Mouse (Mus musculus) frontal cortex, postnatal 25 days (tissue): ENCODE results near the gene Dnah7a.
A peak's percentile ranks its signal among the peaks of the same experiment; 100 is the strongest.
"Not testable (repeated sequence)": the region's sequence is repeated elsewhere in the genome, so short reads cannot be mapped to it uniquely, and the experiment has no call there.

Experiments
- DNase-seq, 2 experiments: peaks; one replicate each; pipeline ENCODE4 v3.0.0; 2022; ENCODE audit warnings: low spot score in 2 of 2

Dnah7a gene

GRCm38 (mm10) chr1:53704164-53704563, 2.4 kb downstream of the Dnah7a start:
- no peak for DNase-seq

GRCm38 (mm10) chr1:53664268-53664667, 42.3 kb downstream of the Dnah7a start:
- not testable (repeated sequence) for DNase-seq

GRCm38 (mm10) chr1:53639865-53640794, 66.5 kb downstream of the Dnah7a start:
- no peak for DNase-seq

- DNase-seq, result not testable (repeated sequence)
Measured at GRCm38 (mm10) chr1:53635641-53636040, 70.9 kb downstream of the Dnah7a start.

- not testable (repeated sequence) for DNase-seq
Measured at GRCm38 (mm10) chr1:53632040-53632439, 74.5 kb downstream of the Dnah7a start.

- DNase-seq, result no peak
Measured at GRCm38 (mm10) chr1:53630011-53630410, 76.6 kb downstream of the Dnah7a start.

GRCm38 (mm10) chr1:53613486-53613885, 93.1 kb downstream of the Dnah7a start:
- no peak for DNase-seq

- not testable (repeated sequence) for DNase-seq
Measured at GRCm38 (mm10) chr1:53581326-53581725, 125.3 kb downstream of the Dnah7a start.

- DNase-seq, result not testable (repeated sequence)
Measured at GRCm38 (mm10) chr1:53557918-53558317, 148.7 kb downstream of the Dnah7a start.

GRCm38 (mm10) chr1:53547018-53547417, 159.6 kb downstream of the Dnah7a start:
- peak; percentile 9 to 21 for DNase-seq

GRCm38 (mm10) chr1:53538356-53538755, 168.2 kb downstream of the Dnah7a start:
- not testable (repeated sequence) for DNase-seq

GRCm38 (mm10) chr1:53534826-53535225, 171.8 kb downstream of the Dnah7a start:
- not testable (repeated sequence) for DNase-seq

- DNase-seq, result not testable (repeated sequence)
Measured at GRCm38 (mm10) chr1:53526021-53526420, 180.6 kb downstream of the Dnah7a start.

GRCm38 (mm10) chr1:53473699-53474098, 232.9 kb downstream of the Dnah7a start:
- no peak for DNase-seq

- not testable (repeated sequence) for DNase-seq
Measured at GRCm38 (mm10) chr1:53472084-53472483, 234.5 kb downstream of the Dnah7a start.

GRCm38 (mm10) chr1:53467325-53467670, 239.3 kb downstream of the Dnah7a start:
- no peak for DNase-seq

GRCm38 (mm10) chr1:53466524-53467324, 239.9 kb downstream of the Dnah7a start:
- DNase-seq, result not testable (repeated sequence)

GRCm38 (mm10) chr1:53439173-53439572, 267.4 kb downstream of the Dnah7a start:
- not testable (repeated sequence) for DNase-seq

GRCm38 (mm10) chr1:53432433-53432832, 274.2 kb downstream of the Dnah7a start:
- not testable (repeated sequence) for DNase-seq

- no peak for DNase-seq
Measured at GRCm38 (mm10) chr1:53405803-53406325, 300.7 kb downstream of the Dnah7a start.

GRCm38 (mm10) chr1:53393936-53394760, 312.4 kb downstream of the Dnah7a start:
- not testable (repeated sequence) for DNase-seq
